Mouse (Mus musculus) CH12.LX (cell line): Measurements from ENCODE around the gene Rnf115. TPM values are rescaled to one million over a fixed set of nuclear protein-coding genes. Genes with fewer than 3 reads are reported as not detected.

Experiments
- DNase-seq: peaks from one replicate; pipeline ENCODE4 v3.0.0-alpha.2; 2013; ENCODE audit errors: extremely low read depth
- H3K27ac ChIP-seq: 2 replicates; pipeline ENCODE4 v1.5.1; 2012; ENCODE audit warnings: low read depth, mild to moderate bottlenecking, control low read depth, moderate library complexity; ENCODE audit not compliant: insufficient read depth
- H3K27me3 ChIP-seq: replicated peaks from 2 replicates; pipeline ENCODE3; 2012; ENCODE audit warnings: inconsistent platforms
- H3K36me3 ChIP-seq, 2 experiments: replicated peaks in 1 of 2; 2 replicates each; pipeline versions ENCODE3 to v1.6.1; 2012; ENCODE audit warnings: inconsistent platforms in 1 of 2, low read length in 1 of 2, mild to moderate bottlenecking in 1 of 2, mixed read lengths in 1 of 2, moderate library complexity in 1 of 2; ENCODE audit not compliant: control insufficient read depth in 1 of 2, insufficient read depth in 1 of 2
- H3K4me1 ChIP-seq, 2 experiments: 2 replicates each; pipeline ENCODE4 v1.6.1; 2012; ENCODE audit warnings: inconsistent platforms in 1 of 2, moderate library complexity in 1 of 2; ENCODE audit not compliant: insufficient read depth in 2 of 2, control insufficient read depth in 1 of 2
- H3K4me2 ChIP-seq: 2 replicates; pipeline ENCODE4 v1.6.1; 2012; ENCODE audit warnings: low read depth, mild to moderate bottlenecking, control low read depth; ENCODE audit not compliant: poor library complexity, insufficient read depth, severe bottlenecking
- H3K4me3 ChIP-seq, 3 experiments: fragments of 150-350 bp in 1 of 3; sonication (generic) in 1 of 3; replicated peaks in 1 of 3; 2 replicates each; pipeline versions ENCODE3 to v1.5.1; 2011 to 2012; ENCODE audit warnings: low read depth in 2 of 3, low read length in 2 of 3, mild to moderate bottlenecking in 2 of 3, moderate library complexity in 2 of 3, control low read depth in 1 of 3, improper control_type of control experiment in 1 of 3, inconsistent platforms in 1 of 3, mixed read lengths in 1 of 3; ENCODE audit not compliant: poor library complexity in 1 of 3
- H3K79me2 ChIP-seq: replicated peaks from 2 replicates; pipeline ENCODE4 v1.6.1; 2012; ENCODE audit warnings: mild to moderate bottlenecking, moderate library complexity; ENCODE audit not compliant: control insufficient read depth, poor library complexity, insufficient read depth, severe bottlenecking; ENCODE audit errors: extremely low read depth
- H3K9ac ChIP-seq: 2 replicates; pipeline ENCODE4 v1.6.1; 2012; ENCODE audit warnings: low read depth, mild to moderate bottlenecking, control low read depth, moderate library complexity; ENCODE audit not compliant: insufficient read depth
- H3K9me3 ChIP-seq: replicated peaks from 2 replicates; pipeline ENCODE3; 2012; ENCODE audit warnings: low read length, inconsistent platforms, mixed read lengths
- CHD1 ChIP-seq: IDR thresholded peaks from 2 replicates; pipeline ENCODE4 v1.6.1; 2012; ENCODE audit warnings: low read depth, low read length, improper control_type of control experiment, inconsistent platforms
- CTCF ChIP-seq, 2 experiments: IDR thresholded peaks in 1 of 2; conservative IDR thresholded peaks in 1 of 2; 2 replicates each; pipeline ENCODE4 v1.5.1; 2011 to 2012; ENCODE audit warnings: low read depth in 2 of 2, low read length in 2 of 2, improper control_type of control experiment in 1 of 2, inconsistent platforms in 1 of 2, mild to moderate bottlenecking in 1 of 2, moderate library complexity in 1 of 2
- EP300 ChIP-seq: IDR thresholded peaks from 2 replicates; pipeline ENCODE4 v1.6.1; 2011; ENCODE audit warnings: low read length, improper control_type of control experiment
- MEF2A ChIP-seq: IDR thresholded peaks from 2 replicates; pipeline ENCODE4 v1.6.1; 2014; ENCODE audit warnings: low read depth, mild to moderate bottlenecking, inconsistent platforms, low read length, improper control_type of control experiment, borderline replicate concordance
- MYC ChIP-seq: IDR thresholded peaks from 2 replicates; pipeline ENCODE4 v1.6.1; 2011; ENCODE audit warnings: low read depth, mild to moderate bottlenecking, improper control_type of control experiment, low read length
- POLR2AphosphoS2 ChIP-seq: IDR thresholded peaks from 2 replicates; pipeline ENCODE4 v1.6.1; 2011; ENCODE audit warnings: low read depth, low read length, improper control_type of control experiment
- SIN3A ChIP-seq: IDR thresholded peaks from 2 replicates; pipeline ENCODE4 v1.6.1; 2012; ENCODE audit warnings: low read length, improper control_type of control experiment, inconsistent platforms
- UBTF ChIP-seq: IDR thresholded peaks from 2 replicates; pipeline ENCODE4 v1.6.1; 2012; ENCODE audit warnings: low read depth, mild to moderate bottlenecking, inconsistent platforms, low read length, improper control_type of control experiment, moderate library complexity
- dilution Hi-C: fragments of 300-500 bp; cut with MboI; formaldehyde crosslinking; loops from 2 replicates; pipeline ENCODE4 v1.14.3; 2020; ENCODE audit warnings: low sequenced_read_pairs; ENCODE audit not compliant: extremely low pct_unique_long_range_greater_than_20kb, extremely low pct_ligation_motif_present
- in situ Hi-C: fragments of 300-500 bp; cut with MboI; formaldehyde crosslinking; loops from 3 replicates; pipeline ENCODE4 v1.14.3; 2019; ENCODE audit warnings: low sequenced_read_pairs, low pct_ligation_motif_present, low pct_unique_long_range_greater_than_20kb, mixed read lengths
- polyA plus RNA-seq: library from polyadenylated mRNA; unstranded; fragments of >175 nt; gene quantifications from 2 replicates; pipeline ENCODE4 v1.2.1, GENCODE M21; 2012; ENCODE audit warnings: low read depth; ENCODE audit not compliant: insufficient read length
- total RNA-seq, 2 experiments: library from RNA; depleted of rRNA; stranded (reverse); fragments of 300-350 nt in 1 of 2; fragments of >200 nt in 1 of 2; gene quantifications; 2 replicates each; pipeline ENCODE4 v1.2.3; 2012 to 2014

Gene Rnf115
- total and polyA plus RNA-seq, 3 experiments = 25.8 to 79.3 (median 64.7) TPM

- DNase-seq = no peak
- dilution Hi-C loops = no loop called here
- no peak overlapping the region for H3K4me2 ChIP-seq
- no peak overlapping the region for H3K27ac ChIP-seq
- peaks cover 75 to 91% of the 10 kb centered on the region in 2 experiments for H3K36me3 ChIP-seq
- no peaks in the 10 kb centered on the region for H3K9me3 ChIP-seq
- no peaks in the 10 kb centered on the region for H3K4me1 ChIP-seq
- in situ Hi-C loops = no loop called here
- H3K9ac ChIP-seq = no peak overlapping the region
- TF ChIP-seq MEF2A (no peak), POLR2AphosphoS2 (no peak), CTCF (conservative IDR thresholded peaks at IDR 0.05 in 1 of 2, IDR thresholded peaks at IDR 0.05 in 1 of 2; ENCODE audit: low read depth in 2 of 2, low read length in 2 of 2) (no peak)
- H3K27me3 ChIP-seq = no peaks in the 10 kb centered on the region
- H3K79me2 ChIP-seq = no peaks in the 10 kb centered on the region
- no peak overlapping the region for H3K4me3 ChIP-seq
Measured at GRCm38 (mm10) chr3:96715854-96716253, 11.6 kb upstream of the Rnf115 start.

- TF ChIP-seq CHD1 (no peak), CTCF (conservative IDR thresholded peaks at IDR 0.05 in 1 of 2, IDR thresholded peaks at IDR 0.05 in 1 of 2; ENCODE audit: low read depth in 2 of 2, low read length in 2 of 2) (peak in 1 of 2 experiments; percentile 40; a peak in 2 of 4 replicates)
- TF ChIP-seq, all 38 proteins: peak for 1
- Histone ChIP-seq H3K79me2 (no peaks in the 10 kb centered on the region), H3K9ac (no peak overlapping the region), H3K27ac (no peak overlapping the region), H3K9me3 (no peaks in the 10 kb centered on the region), H3K27me3 (no peaks in the 10 kb centered on the region), H3K36me3 (peaks cover 72 to 91% of the 10 kb centered on the region in 2 experiments), H3K4me1 (no peaks in the 10 kb centered on the region), H3K4me2 (no peak overlapping the region), H3K4me3 (no peak overlapping the region)
- peak; percentile 44 for DNase-seq
- in situ Hi-C loops (no loop called here), dilution Hi-C loops (no loop called here)
Measured at GRCm38 (mm10) chr3:96719173-96719572, 8.3 kb upstream of the Rnf115 start.

- H3K27me3 ChIP-seq = no peaks in the 10 kb centered on the region
- H3K9ac ChIP-seq = peak overlapping the region; percentile 98
- H3K4me1 ChIP-seq = peaks cover 7 to 44% of the 10 kb centered on the region in 2 experiments
- no peaks in the 10 kb centered on the region for H3K9me3 ChIP-seq
- dilution Hi-C loops (no loop called here), in situ Hi-C loops (no loop called here)
- H3K79me2 ChIP-seq = peaks cover 62% of the 10 kb centered on the region
- peaks cover 13 to 33% of the 10 kb centered on the region in 2 experiments for H3K36me3 ChIP-seq
- H3K4me3 ChIP-seq = peak overlapping the region; percentile 82 to 96 (median 91)
- peak; percentile 42 for DNase-seq
- peak overlapping the region; percentile 99 for H3K4me2 ChIP-seq
- TF ChIP-seq EP300 (0 out of 2 replicates have a peak, but pooled peaks have one; percentile 1), MYC (no peak), SIN3A (peak; percentile 8; the same call in 1 of the 2 replicates), POLR2AphosphoS2 (no peak), UBTF (peak; percentile 52; the same call in 1 of the 2 replicates)
- peak overlapping the region; percentile 74 for H3K27ac ChIP-seq
Measured at GRCm38 (mm10) chr3:96727828-96728633, 567 bp downstream of the Rnf115 start.
